Mouse (Mus musculus) small intestine, adult 2 months (tissue): Measurements from ENCODE around the gene Ccdc117. TPM values are rescaled to one million over a fixed set of nuclear protein-coding genes. Genes with fewer than 3 reads are reported as not detected.

Source experiments
- H3K27ac ChIP-seq: fragments of 200-500 bp; 2 replicates; pipeline ENCODE4 v1.5.1; 2012; ENCODE audit warnings: low read depth, low read length, control low read depth, inconsistent platforms; ENCODE audit not compliant: insufficient read depth
- H3K27me3 ChIP-seq: fragments of 200-500 bp; 2 replicates; pipeline ENCODE4 v1.6.1; 2012; ENCODE audit warnings: mild to moderate bottlenecking, moderate library complexity, low read length, inconsistent platforms; ENCODE audit not compliant: control insufficient read depth, insufficient read depth
- H3K36me3 ChIP-seq: fragments of 200-500 bp; 2 replicates; pipeline ENCODE4 v1.6.1; 2012; ENCODE audit warnings: mild to moderate bottlenecking, low read length, control low read depth, inconsistent platforms; ENCODE audit not compliant: control insufficient read depth, insufficient read depth
- H3K4me1 ChIP-seq: fragments of 200-500 bp; 2 replicates; pipeline ENCODE4 v1.6.1; 2012; ENCODE audit warnings: low read length, inconsistent platforms, mixed read lengths; ENCODE audit not compliant: control insufficient read depth, insufficient read depth, insufficient read length
- H3K4me3 ChIP-seq: fragments of 200-500 bp; 2 replicates; pipeline ENCODE4 v1.5.1; 2012; ENCODE audit warnings: low read depth, mild to moderate bottlenecking, control low read depth, inconsistent platforms, low read length, moderate library complexity
- CTCF ChIP-seq: fragments of 200-500 bp; IDR thresholded peaks from 2 replicates; pipeline ENCODE4 v1.5.1; 2012; ENCODE audit warnings: low read depth, mild to moderate bottlenecking, control low read depth, inconsistent platforms, low read length, moderate library complexity, mixed read lengths; ENCODE audit not compliant: insufficient replicate concordance, insufficient read length; ENCODE audit errors: extremely low read depth
- POLR2A ChIP-seq: fragments of 200-500 bp; IDR thresholded peaks from 2 replicates; pipeline ENCODE4 v1.6.1; 2012; ENCODE audit warnings: low read depth, mild to moderate bottlenecking, control low read depth, inconsistent platforms, low read length, moderate library complexity
- WGBS: fragments of 180-500 bp; shearing (Covaris S2); methylation state at CpG from one replicate; pipeline ENCODE4 v1.1.7; 2018; 5-methylcytosine and 5-hydroxymethylcytosine counted together
- polyA plus RNA-seq: library from polyadenylated mRNA; depleted of rRNA; stranded (reverse); fragments of >200 nt; gene quantifications from 2 replicates; pipeline ENCODE4 v1.2.3, GENCODE M21; 2012; rRNA removed

Ccdc117 gene
- 2.2 and 2.9 TPM in 2 replicates for polyA plus RNA-seq

- under 1% methylated on average over 65 of the region's 65 CpGs for WGBS
- TF ChIP-seq POLR2A (peak; percentile 83), CTCF (peak; percentile 19; the same call in 1 of the 2 replicates)
- peaks cover 8% of the 10 kb centered on the region; the same call in 1 of the 2 replicates for H3K4me1 ChIP-seq
- H3K27ac ChIP-seq = peak within 1 kb of the TSS; percentile 75
- no peaks in the 10 kb centered on the region for H3K36me3 ChIP-seq
- H3K4me3 ChIP-seq = peak within 1 kb of the TSS; percentile 92
- no peaks in the 10 kb centered on the region for H3K27me3 ChIP-seq
These were observed at the start of gene Ccdc117 for GRCm38 (mm10) chr11:5541799-5542481. Gene Ccdc117, minus strand, starts transcription at chr11:5542187.

DNA sequence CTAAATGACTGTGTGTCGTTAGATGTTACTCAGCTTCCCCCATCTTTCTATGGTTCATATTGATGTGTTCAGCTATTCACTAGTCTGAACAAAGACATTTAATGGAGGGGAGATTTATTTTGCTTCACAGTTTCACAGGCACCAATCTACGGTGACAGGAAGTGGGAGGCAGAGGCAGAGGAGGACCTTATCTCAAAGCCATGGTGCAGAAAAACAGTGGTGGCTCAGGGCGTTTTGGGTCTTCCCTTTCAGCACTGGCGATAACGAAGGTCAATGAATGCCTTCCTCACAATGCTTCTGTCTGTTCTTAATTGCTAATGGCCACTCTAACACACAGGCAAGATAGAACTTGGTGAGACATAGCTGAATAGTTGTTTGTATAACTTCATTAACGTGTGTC is 33.1 kb upstream of the Ccdc117 start:
- Histone ChIP-seq H3K27ac (no peak overlapping the region), H3K27me3 (no peaks in the 10 kb centered on the region), H3K4me3 (no peak overlapping the region), H3K36me3 (no peaks in the 10 kb centered on the region), H3K4me1 (no peaks in the 10 kb centered on the region)
- TF ChIP-seq POLR2A (no peak), CTCF (no peak)
- WGBS = 62% methylated on average over 6 of the region's 6 CpGs

GRCm38 (mm10) chr11:5573821-5574220 is 31.8 kb upstream of the Ccdc117 start:
- H3K27me3 ChIP-seq = no peaks in the 10 kb centered on the region
- no peak for TF ChIP-seq CTCF
- no peak for TF ChIP-seq POLR2A
- no peak overlapping the region for H3K4me3 ChIP-seq
- 71% methylated on average over 2 of the region's 2 CpGs for WGBS
- H3K27ac ChIP-seq = no peak overlapping the region
- H3K4me1 ChIP-seq = no peaks in the 10 kb centered on the region
- no peaks in the 10 kb centered on the region for H3K36me3 ChIP-seq

DNA sequence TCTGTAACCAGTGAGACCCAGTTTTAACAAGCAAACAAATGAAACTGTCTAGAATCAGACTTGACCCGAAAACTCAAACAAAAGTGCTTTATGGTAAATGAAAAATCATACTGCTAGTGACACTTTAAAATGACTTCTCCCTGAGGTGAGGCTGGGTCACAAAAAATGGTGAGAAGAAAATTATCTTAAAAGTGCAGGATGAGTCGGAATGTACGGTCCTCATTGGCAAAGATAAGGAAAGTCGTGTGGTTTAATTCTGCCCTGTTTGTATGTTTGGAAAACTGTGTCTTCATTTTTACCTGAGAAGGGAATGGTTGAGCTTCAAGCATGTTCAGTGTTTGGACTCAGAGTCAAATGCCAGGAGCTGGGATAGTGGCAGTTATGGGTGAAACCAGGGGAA is 29.9 kb upstream of the Ccdc117 start:
- Histone ChIP-seq H3K4me1 (no peaks in the 10 kb centered on the region), H3K4me3 (no peak overlapping the region), H3K36me3 (no peaks in the 10 kb centered on the region), H3K27me3 (no peaks in the 10 kb centered on the region), H3K27ac (no peak overlapping the region)
- no peak for TF ChIP-seq CTCF
- TF ChIP-seq POLR2A = no peak
- 81% methylated on average over 4 of the region's 4 CpGs for WGBS

DNA sequence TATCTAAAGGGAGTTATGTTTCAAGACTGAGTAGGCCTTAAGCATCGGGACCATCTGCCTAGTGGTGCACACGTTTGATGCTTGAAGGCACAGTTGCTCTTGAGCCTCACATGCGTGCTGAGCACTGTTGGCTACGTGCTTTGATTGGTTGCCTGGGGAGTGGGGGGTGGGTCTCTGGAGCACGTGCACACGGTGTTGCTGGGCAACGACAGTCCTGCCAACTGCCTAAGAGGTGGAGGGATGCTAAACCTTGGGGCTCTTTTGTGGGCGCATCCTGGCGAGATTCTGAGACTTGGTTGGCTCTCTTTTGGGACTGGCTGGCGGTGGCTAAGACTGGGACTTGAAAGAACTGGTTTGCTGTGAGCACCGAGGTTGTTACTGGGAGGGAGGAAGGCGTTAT is 27.5 kb upstream of the Ccdc117 start, which contains the start of gene Ankrd36:
Ankrd36 (plus strand) TSS at position 211 of the 400 bp plus-strand sequence.
- Histone ChIP-seq H3K36me3 (no peaks in the 10 kb centered on the region), H3K27me3 (no peaks in the 10 kb centered on the region), H3K4me1 (no peaks in the 10 kb centered on the region), H3K4me3 (no peak within 1 kb of the TSS), H3K27ac (no peak within 1 kb of the TSS)
- TF ChIP-seq POLR2A (no peak), CTCF (no peak)
- 81% methylated on average over 12 of the region's 12 CpGs for WGBS

GRCm38 (mm10) chr11:5568082-5568481 is 26.1 kb upstream of the Ccdc117 start:
- WGBS = 86% methylated on average over 5 of the region's 5 CpGs
- H3K36me3 ChIP-seq = no peaks in the 10 kb centered on the region
- no peak overlapping the region for H3K4me3 ChIP-seq
- no peak for TF ChIP-seq POLR2A
- TF ChIP-seq CTCF = no peak
- no peaks in the 10 kb centered on the region for H3K4me1 ChIP-seq
- H3K27me3 ChIP-seq = no peaks in the 10 kb centered on the region
- no peak overlapping the region for H3K27ac ChIP-seq

DNA sequence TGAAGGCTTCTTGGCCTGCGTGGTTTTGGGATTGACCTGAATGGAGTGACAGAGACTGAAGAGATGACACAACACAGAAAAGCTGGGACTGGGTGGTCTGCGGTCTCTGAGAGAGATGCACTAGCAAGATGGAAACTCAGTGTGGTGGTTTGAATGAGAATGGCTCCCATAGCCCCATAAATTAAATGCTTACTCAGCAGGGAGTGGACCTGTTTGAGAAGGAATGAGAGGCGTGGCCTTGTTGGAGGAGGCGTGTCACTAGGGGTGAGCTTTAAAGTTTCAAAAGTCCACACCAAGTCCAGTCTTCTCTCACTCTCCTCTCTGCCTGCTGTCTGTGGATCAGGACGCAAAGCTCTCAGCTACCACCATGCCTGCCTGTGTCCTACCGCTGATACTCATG is 25.7 kb upstream of the Ccdc117 start:
- WGBS = 95% methylated on average over 6 of the region's 6 CpGs
- Histone ChIP-seq H3K27ac (no peak overlapping the region), H3K4me1 (no peaks in the 10 kb centered on the region), H3K4me3 (no peak overlapping the region), H3K36me3 (no peaks in the 10 kb centered on the region), H3K27me3 (no peaks in the 10 kb centered on the region)
- TF ChIP-seq CTCF = no peak
- no peak for TF ChIP-seq POLR2A
